Mouse (Mus musculus) adipocyte (in vitro differentiated cells): ENCODE results near the gene Tbc1d30.

Source experiments
- DNase-seq: peaks from one replicate; pipeline ENCODE4 v3.0.0-alpha.2; 2016; ENCODE audit warnings: low spot score

Gene Tbc1d30

GRCm38 (mm10) chr10:121222881-121223280 lies 128.2 kb downstream of the Tbc1d30 start:
- no peak for DNase-seq

DNA sequence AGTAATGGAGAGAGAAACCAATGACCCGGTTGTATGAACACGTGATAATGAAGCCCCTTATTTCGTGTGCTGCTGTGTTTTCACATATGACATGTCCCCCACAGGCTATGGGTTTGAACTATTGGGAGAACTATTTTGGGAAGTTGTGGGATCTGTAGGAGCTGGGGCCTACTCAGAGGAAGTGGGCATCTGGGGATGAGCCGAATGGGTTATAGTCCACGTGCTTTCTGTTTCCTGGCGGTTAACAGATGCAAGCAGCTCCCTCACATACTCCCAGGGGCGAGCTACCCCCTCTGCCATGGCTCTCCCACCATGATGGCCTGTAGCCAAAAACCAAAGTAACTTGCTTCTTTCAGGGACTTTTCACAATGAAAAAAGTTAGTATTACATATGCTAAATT lies 132.5 kb downstream of the Tbc1d30 start:
- DNase-seq: no peak

GRCm38 (mm10) chr10:121216804-121217203 lies 134.3 kb downstream of the Tbc1d30 start:
- no peak for DNase-seq
